Mouse (Mus musculus) CH12.LX (cell line): Measurements from ENCODE around the gene Ovgp1. TPM values are rescaled to one million over a fixed set of nuclear protein-coding genes. Genes with fewer than 3 reads are reported as not detected.

Source experiments
- polyA plus RNA-seq: library from polyadenylated mRNA; unstranded; fragments of >175 nt; gene quantifications from 2 replicates; pipeline ENCODE4 v1.2.1, GENCODE M21; 2012; ENCODE audit warnings: low read depth; ENCODE audit not compliant: insufficient read length
- total RNA-seq, 2 experiments: library from RNA; depleted of rRNA; stranded (reverse); fragments of 300-350 nt in 1 of 2; fragments of >200 nt in 1 of 2; gene quantifications; 2 replicates each; pipeline ENCODE4 v1.2.3; 2012 to 2014

Gene Ovgp1
- total and polyA plus RNA-seq, 3 experiments, result 1.6 to 5.6 (median 2.3) TPM

Other genes starting within 250 kb of the Ovgp1 start
- 63.3 and 116 TPM in 2 replicates for gene Rap1a, start 172.4 kb upstream of the Ovgp1 start, total RNA-seq (2012; rRNA removed)
- gene Rap1a, start 172.4 kb upstream of the Ovgp1 start, total RNA-seq (2014; rRNA removed), result 209 and 234 TPM in 2 replicates
- gene Rap1a, start 172.4 kb upstream of the Ovgp1 start, polyA plus RNA-seq, result 222 and 250 TPM in 2 replicates
- 1.1 and 1.2 TPM in 2 replicates for gene Adora3, start 102.9 kb upstream of the Ovgp1 start, total RNA-seq (2012; rRNA removed)
- 0.54 and 0.73 TPM in 2 replicates for gene Adora3, start 102.9 kb upstream of the Ovgp1 start, total RNA-seq (2014; rRNA removed)
- 1.3 and 1.4 TPM in 2 replicates for gene Adora3, start 102.9 kb upstream of the Ovgp1 start, polyA plus RNA-seq
- gene Tmigd3, start 102.8 kb upstream of the Ovgp1 start, total RNA-seq (2012; rRNA removed), result 0.25 TPM in 1 of 2 replicates, not detected in the other
- gene Tmigd3, start 102.8 kb upstream of the Ovgp1 start, total RNA-seq (2014; rRNA removed), result not detected in 2 replicates
- 1.3 TPM in 1 of 2 replicates, not detected in the other for gene Tmigd3, start 102.8 kb upstream of the Ovgp1 start, polyA plus RNA-seq
- gene I830077J02Rik, start 41.0 kb upstream of the Ovgp1 start, total RNA-seq (2012; rRNA removed), result 0.84 and 1.3 TPM in 2 replicates
- gene I830077J02Rik, start 41.0 kb upstream of the Ovgp1 start, total RNA-seq (2014; rRNA removed), result 2.9 and 3.2 TPM in 2 replicates
- gene I830077J02Rik, start 41.0 kb upstream of the Ovgp1 start, polyA plus RNA-seq, result 8.3 and 10.2 TPM in 2 replicates
- 87.4 and 114 TPM in 2 replicates for gene Wdr77, start 14.3 kb upstream of the Ovgp1 start, total RNA-seq (2012; rRNA removed)
- 86.7 and 91.2 TPM in 2 replicates for gene Wdr77, start 14.3 kb upstream of the Ovgp1 start, total RNA-seq (2014; rRNA removed)
- gene Wdr77, start 14.3 kb upstream of the Ovgp1 start, polyA plus RNA-seq, result 203 and 235 TPM in 2 replicates
- gene Atp5f1, start 13.6 kb upstream of the Ovgp1 start, total RNA-seq (2012; rRNA removed), result 317 and 342 TPM in 2 replicates
- 676 and 764 TPM in 2 replicates for gene Atp5f1, start 13.6 kb upstream of the Ovgp1 start, total RNA-seq (2014; rRNA removed)
- 494 and 505 TPM in 2 replicates for gene Atp5f1, start 13.6 kb upstream of the Ovgp1 start, polyA plus RNA-seq
- gene Pifo, start 40.9 kb downstream of the Ovgp1 start, total RNA-seq (2012; rRNA removed), result 5.4 and 8.1 TPM in 2 replicates
- gene Pifo, start 40.9 kb downstream of the Ovgp1 start, total RNA-seq (2014; rRNA removed), result 13.7 and 16.4 TPM in 2 replicates
- gene Pifo, start 40.9 kb downstream of the Ovgp1 start, polyA plus RNA-seq, result 7.1 and 7.7 TPM in 2 replicates
- gene Chil5, start 59.1 kb downstream of the Ovgp1 start, total RNA-seq (2012; rRNA removed), result not detected in 2 replicates
- not detected in 2 replicates for gene Chil5, start 59.1 kb downstream of the Ovgp1 start, total RNA-seq (2014; rRNA removed)
- 0.30 and 0.31 TPM in 2 replicates for gene Chil5, start 59.1 kb downstream of the Ovgp1 start, polyA plus RNA-seq
- gene Chia1, start 139.5 kb downstream of the Ovgp1 start, total RNA-seq (2012; rRNA removed), result 0.13 TPM in 1 of 2 replicates, not detected in the other
- gene Chia1, start 139.5 kb downstream of the Ovgp1 start, total RNA-seq (2014; rRNA removed), result 0.36 and 0.47 TPM in 2 replicates
- gene Chia1, start 139.5 kb downstream of the Ovgp1 start, polyA plus RNA-seq, result 0.38 and 0.46 TPM in 2 replicates
- not detected in 2 replicates for gene Chil3, start 193.9 kb downstream of the Ovgp1 start, total RNA-seq (2012; rRNA removed)
- not detected in 2 replicates for gene Chil3, start 193.9 kb downstream of the Ovgp1 start, total RNA-seq (2014; rRNA removed)
- not detected in 2 replicates for gene Chil3, start 193.9 kb downstream of the Ovgp1 start, polyA plus RNA-seq
- gene Chil4, start 245.8 kb downstream of the Ovgp1 start, total RNA-seq (2012; rRNA removed), result not detected in 2 replicates
- gene Chil4, start 245.8 kb downstream of the Ovgp1 start, total RNA-seq (2014; rRNA removed), result not detected in 2 replicates
- not detected in 2 replicates for gene Chil4, start 245.8 kb downstream of the Ovgp1 start, polyA plus RNA-seq